Mouse (Mus musculus): ENCODE measurements around the gene Smpd4. TPM values are rescaled to one million over a fixed set of nuclear protein-coding genes. Genes with fewer than 3 reads are reported as not detected.

Gene Smpd4
- polyA plus RNA-seq, 1 experiment from 2014 or later = 39.8 TPM

DNA sequence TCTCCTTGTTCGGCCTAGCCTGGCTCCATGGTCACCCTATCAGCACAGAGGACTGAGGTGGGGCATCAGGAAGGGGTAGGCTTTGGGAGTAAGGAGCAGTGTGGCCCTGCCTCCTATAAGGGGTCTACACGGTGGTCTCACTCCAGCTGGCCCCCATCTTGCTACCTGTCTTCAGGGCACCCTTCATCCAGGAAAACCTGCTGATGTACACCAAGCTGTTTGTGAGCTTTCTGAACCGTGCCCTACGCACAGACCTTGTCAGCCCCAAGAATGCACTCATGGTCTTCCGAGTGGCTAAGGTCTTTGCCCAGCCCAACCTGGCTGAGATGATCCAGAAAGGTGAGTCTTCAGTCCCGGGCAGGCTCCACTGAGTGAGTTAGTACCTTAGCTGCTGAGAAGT is 20.8 kb downstream of the Smpd4 start:
- Histone ChIP-seq H3K27me3 (no peaks in the 10 kb centered on the region), H3K9ac (no peak overlapping the region), H3K27ac (no peak overlapping the region), H3K4me3 (no peak overlapping the region), H3K9me3 (no peaks in the 10 kb centered on the region), H3K4me2 (no peak overlapping the region), H3K36me3 (peaks cover 86% of the 10 kb centered on the region), H3K4me1 (no peaks in the 10 kb centered on the region)
- WGBS = 90% methylated on average over 6 of the region's 6 CpGs
- no peak for ATAC-seq (ENCODE audit: insufficient number of reproducible peaks, insufficient read depth, low FRiP score, low TSS enrichment, low read depth)

DNA sequence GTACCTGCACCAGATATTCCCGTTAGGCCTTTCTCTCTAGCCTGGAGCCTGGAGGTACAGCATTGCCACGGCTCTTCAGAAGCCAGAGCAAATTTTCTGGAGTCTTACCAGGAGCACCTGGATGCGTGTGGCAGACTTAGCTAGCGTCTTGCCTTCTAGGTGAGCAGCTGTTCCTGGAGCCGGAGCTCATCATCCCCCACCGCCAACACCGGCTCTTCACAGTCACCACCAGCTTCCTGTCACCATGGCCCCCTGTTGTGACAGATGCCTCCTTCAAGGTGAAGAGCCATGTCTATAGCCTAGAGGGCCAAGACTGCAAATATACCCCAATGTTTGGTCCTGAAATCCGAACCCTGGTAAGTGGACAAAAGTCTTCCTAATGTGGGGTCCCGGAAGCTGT is 21.6 kb downstream of the Smpd4 start:
- H3K4me3 ChIP-seq = no peak overlapping the region
- H3K9ac ChIP-seq = no peak overlapping the region
- H3K27ac ChIP-seq = no peak overlapping the region
- H3K36me3 ChIP-seq = peaks cover 79% of the 10 kb centered on the region
- no peaks in the 10 kb centered on the region for H3K9me3 ChIP-seq
- no peaks in the 10 kb centered on the region for H3K4me1 ChIP-seq
- WGBS = 91% methylated on average over 9 of the region's 9 CpGs
- ATAC-seq (ENCODE audit: insufficient number of reproducible peaks, insufficient read depth, low FRiP score, low TSS enrichment, low read depth) = no peak
- H3K4me2 ChIP-seq = no peak overlapping the region
- H3K27me3 ChIP-seq = no peaks in the 10 kb centered on the region

DNA sequence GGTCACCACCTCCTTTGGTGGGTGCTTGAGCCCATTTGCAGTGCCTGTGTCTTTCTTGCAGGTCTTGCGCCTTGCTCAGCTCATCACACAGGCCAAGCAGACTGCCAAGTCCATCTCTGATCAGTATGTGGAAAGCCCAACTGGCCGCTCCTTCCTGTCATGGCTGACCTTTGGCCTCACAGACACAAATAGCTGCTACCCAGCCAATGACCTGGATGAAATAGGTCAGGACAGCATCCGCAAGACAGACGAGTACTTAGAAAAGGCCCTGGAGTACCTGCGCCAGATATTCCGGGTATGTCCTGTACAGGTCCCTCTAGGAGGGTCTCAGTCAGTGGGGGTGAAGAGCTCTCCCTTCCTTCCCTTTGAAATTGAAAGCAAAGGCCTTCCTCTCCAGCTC is 22.1 kb downstream of the Smpd4 start:
- Histone ChIP-seq H3K4me1 (peaks cover 4% of the 10 kb centered on the region; the same call in 1 of the 2 replicates), H3K27me3 (no peaks in the 10 kb centered on the region), H3K9ac (no peak overlapping the region), H3K36me3 (peaks cover 74% of the 10 kb centered on the region), H3K27ac (no peak overlapping the region), H3K4me2 (no peak overlapping the region), H3K4me3 (no peak overlapping the region), H3K9me3 (no peaks in the 10 kb centered on the region)
- WGBS = 81% methylated on average over 6 of the region's 6 CpGs
- ATAC-seq (ENCODE audit: insufficient number of reproducible peaks, insufficient read depth, low FRiP score, low TSS enrichment, low read depth) = no peak

DNA sequence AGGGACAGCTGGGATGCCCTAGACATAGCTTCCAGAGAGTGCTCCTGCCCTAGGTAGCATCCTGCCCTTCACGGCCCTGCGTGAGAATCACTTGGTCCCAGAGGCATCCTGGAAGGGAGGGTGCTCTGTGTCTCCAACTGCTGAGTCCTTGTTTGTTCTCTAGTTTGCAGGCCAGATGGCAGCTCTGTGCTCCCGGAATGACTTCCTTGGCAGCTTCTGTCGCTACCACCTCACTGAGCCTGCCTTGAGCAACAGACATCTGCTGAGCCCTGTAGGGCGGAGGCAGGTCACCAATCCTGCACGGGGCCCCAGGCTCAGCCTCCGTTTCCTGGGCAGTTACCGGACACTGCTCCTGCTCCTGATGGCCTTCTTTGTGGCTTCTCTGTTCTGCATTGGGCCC is 23.2 kb downstream of the Smpd4 start:
- Histone ChIP-seq H3K9me3 (no peaks in the 10 kb centered on the region), H3K36me3 (peaks cover 64% of the 10 kb centered on the region), H3K27me3 (no peaks in the 10 kb centered on the region), H3K4me1 (peaks cover 10% of the 10 kb centered on the region), H3K9ac (no peak overlapping the region), H3K4me3 (no peak overlapping the region), H3K4me2 (no peak overlapping the region), H3K27ac (no peak overlapping the region)
- 87% methylated on average over 8 of the region's 8 CpGs for WGBS
- no peak for ATAC-seq (ENCODE audit: insufficient number of reproducible peaks, insufficient read depth, low FRiP score, low TSS enrichment, low read depth)

DNA sequence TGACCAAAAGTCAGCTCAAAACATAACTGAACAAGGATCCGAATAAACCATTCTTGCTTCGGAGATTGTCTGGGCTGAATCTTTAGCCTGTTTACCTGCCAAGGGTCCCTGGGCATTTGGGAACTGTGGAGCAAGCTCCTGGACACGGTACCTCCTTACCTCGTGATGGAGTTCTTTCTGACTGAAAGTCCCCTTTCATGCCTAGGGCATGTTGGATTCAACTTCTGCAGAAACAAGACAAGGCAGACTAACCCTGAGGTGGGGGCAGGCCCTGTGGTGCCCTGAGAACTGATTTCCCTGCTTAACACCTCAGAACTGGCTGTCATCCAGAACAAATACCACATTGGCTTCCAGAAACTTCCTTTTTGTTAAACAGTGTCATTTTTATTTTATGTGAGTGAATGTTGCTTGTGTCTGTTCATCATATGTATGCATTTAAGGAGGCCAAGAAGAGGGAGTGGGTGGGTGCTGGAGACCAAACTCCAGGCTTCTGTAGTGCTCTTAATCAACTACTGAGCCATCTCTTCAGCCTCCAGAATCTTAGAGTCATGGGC is 24.4 kb downstream of the Smpd4 start:
- H3K27ac ChIP-seq = no peak overlapping the region
- H3K36me3 ChIP-seq = peaks cover 59% of the 10 kb centered on the region
- no peak overlapping the region for H3K9ac ChIP-seq
- peaks cover 15% of the 10 kb centered on the region for H3K4me1 ChIP-seq
- WGBS = 92% methylated on average over 4 of the region's 4 CpGs
- no peak overlapping the region for H3K4me2 ChIP-seq
- no peak overlapping the region for H3K4me3 ChIP-seq
- ATAC-seq (ENCODE audit: insufficient number of reproducible peaks, insufficient read depth, low FRiP score, low TSS enrichment, low read depth) = no peak
- H3K9me3 ChIP-seq = no peaks in the 10 kb centered on the region
- no peaks in the 10 kb centered on the region for H3K27me3 ChIP-seq

- peak within 1 kb of the TSS; percentile 85 for H3K4me2 ChIP-seq
- H3K27ac ChIP-seq = peak within 1 kb of the TSS; percentile 72; the same call in 1 of the 2 replicates
- H3K4me1 ChIP-seq = peaks cover 15% of the 10 kb centered on the region
- WGBS = 3% methylated on average over 56 of the region's 65 CpGs
- H3K9ac ChIP-seq = peak within 1 kb of the TSS; percentile 73
- ATAC-seq (ENCODE audit: insufficient number of reproducible peaks, insufficient read depth, low FRiP score, low TSS enrichment, low read depth) = peak; percentile 90
- H3K36me3 ChIP-seq = peaks cover 58% of the 10 kb centered on the region
- H3K4me3 ChIP-seq = peak within 1 kb of the TSS; percentile 63
- no peaks in the 10 kb centered on the region for H3K27me3 ChIP-seq
- H3K9me3 ChIP-seq = no peaks in the 10 kb centered on the region
Measured at GRCm38 (mm10) chr16:17646310-17647114, 27.4 kb downstream of the Smpd4 start, which contains the start of gene Ccdc74a. Ccdc74a (plus strand) TSS chr16:17646470.

GRCm38 (mm10) chr16:17647156-17647555 is 28.0 kb downstream of the Smpd4 start:
- Histone ChIP-seq H3K27me3 (no peaks in the 10 kb centered on the region), H3K9ac (peak overlapping the region; percentile 73), H3K4me3 (peak overlapping the region; percentile 63), H3K4me1 (peaks cover 15% of the 10 kb centered on the region), H3K27ac (no peak overlapping the region), H3K9me3 (no peaks in the 10 kb centered on the region), H3K36me3 (peaks cover 60% of the 10 kb centered on the region), H3K4me2 (peak overlapping the region; percentile 85)
- WGBS = 13% methylated on average over 1 of the region's 1 CpGs
- no peak for ATAC-seq (ENCODE audit: insufficient number of reproducible peaks, insufficient read depth, low FRiP score, low TSS enrichment, low read depth)

DNA sequence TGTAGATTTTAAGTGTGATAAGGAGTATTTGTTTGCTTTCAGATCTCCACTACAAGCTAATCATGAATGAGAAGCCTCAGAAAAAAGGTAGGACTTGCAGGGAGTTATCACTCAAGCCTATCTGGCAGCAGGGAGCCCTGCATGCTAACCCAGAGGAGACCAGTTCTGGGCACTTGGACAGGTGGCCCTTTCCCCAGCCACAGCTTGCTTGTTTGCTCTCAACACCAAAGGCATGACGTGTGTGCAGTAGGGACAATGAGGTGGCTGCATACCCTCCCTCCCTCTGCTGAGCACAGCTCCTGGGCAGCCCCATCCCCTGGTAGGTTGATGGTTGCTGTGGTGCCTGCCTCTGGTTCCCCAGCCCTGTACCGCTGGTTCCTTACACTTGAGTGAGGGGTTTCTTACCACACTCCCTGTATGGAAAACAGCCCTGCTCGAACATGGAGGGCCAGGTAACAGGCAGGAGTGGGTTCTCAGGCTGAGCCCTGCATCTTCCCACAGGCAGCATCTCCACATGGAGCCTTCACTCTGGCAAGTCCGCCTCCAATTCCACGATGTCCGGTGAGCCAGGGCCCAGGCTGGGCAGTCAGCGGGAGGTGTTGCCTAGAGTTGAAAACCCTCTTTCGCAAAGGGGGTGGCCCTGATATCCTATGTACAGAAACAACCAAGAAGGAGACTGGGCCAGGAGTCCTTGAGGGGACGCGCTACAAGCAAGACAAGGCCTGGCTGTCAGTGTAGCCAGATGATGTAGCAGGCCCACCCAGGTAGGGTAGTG is 28.6 kb downstream of the Smpd4 start:
- Histone ChIP-seq H3K4me1 (peaks cover 15% of the 10 kb centered on the region), H3K9ac (no peak overlapping the region), H3K9me3 (no peaks in the 10 kb centered on the region), H3K36me3 (peaks cover 60% of the 10 kb centered on the region), H3K4me2 (peak overlapping the region; percentile 85), H3K27ac (no peak overlapping the region), H3K4me3 (no peak overlapping the region), H3K27me3 (no peaks in the 10 kb centered on the region)
- ATAC-seq (ENCODE audit: insufficient number of reproducible peaks, insufficient read depth, low FRiP score, low TSS enrichment, low read depth) = no peak
- WGBS = 90% methylated on average over 10 of the region's 10 CpGs

DNA sequence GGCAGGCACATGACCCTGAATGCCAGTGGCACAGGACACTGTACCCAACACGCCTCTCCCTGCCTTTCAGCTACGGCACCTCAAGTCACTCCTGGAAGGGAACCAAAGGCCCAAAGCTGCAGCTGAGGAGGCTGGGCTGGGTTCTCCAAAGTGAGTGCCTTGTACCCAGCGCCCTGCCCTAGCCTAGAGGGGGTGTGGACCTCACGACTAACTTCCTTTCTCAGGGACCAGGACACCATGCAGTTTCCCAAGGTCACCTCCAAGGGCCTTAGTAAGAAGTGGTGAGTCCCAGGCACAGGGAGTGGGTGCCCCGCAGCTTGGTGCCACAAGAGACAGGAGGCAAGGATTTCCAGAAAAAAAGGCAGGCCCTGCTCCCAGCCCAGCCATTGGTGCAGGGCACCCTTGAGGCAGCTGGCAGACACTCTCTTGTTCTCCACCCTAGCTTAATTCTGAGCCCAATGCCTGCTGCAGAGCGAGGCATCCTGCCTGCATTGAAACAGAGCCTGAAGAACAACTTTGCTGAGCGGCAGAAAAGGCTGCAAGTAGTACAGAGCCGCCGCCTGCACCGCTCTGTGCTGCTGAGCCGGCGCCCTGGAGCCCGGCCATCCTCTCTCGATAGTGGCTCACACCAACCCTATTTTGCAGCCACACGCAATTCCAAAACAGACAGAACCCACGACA is 30.9 kb downstream of the Smpd4 start:
- WGBS = 89% methylated on average over 16 of the region's 16 CpGs
- ATAC-seq (ENCODE audit: insufficient number of reproducible peaks, insufficient read depth, low FRiP score, low TSS enrichment, low read depth) = no peak
- Histone ChIP-seq H3K27me3 (no peaks in the 10 kb centered on the region), H3K9ac (no peak overlapping the region), H3K4me3 (no peak overlapping the region), H3K9me3 (no peaks in the 10 kb centered on the region), H3K4me1 (peaks cover 15% of the 10 kb centered on the region), H3K27ac (no peak overlapping the region), H3K4me2 (no peak overlapping the region), H3K36me3 (peaks cover 72% of the 10 kb centered on the region)

- Histone ChIP-seq H3K4me2 (no peak overlapping the region), H3K36me3 (peaks cover 78% of the 10 kb centered on the region), H3K9ac (no peak overlapping the region), H3K9me3 (no peaks in the 10 kb centered on the region), H3K4me1 (peaks cover 15% of the 10 kb centered on the region), H3K27me3 (no peaks in the 10 kb centered on the region), H3K4me3 (no peak overlapping the region), H3K27ac (no peak overlapping the region)
- no peak for ATAC-seq (ENCODE audit: insufficient number of reproducible peaks, insufficient read depth, low FRiP score, low TSS enrichment, low read depth)
- WGBS = 97% methylated on average over 1 of the region's 1 CpGs
Measured at GRCm38 (mm10) chr16:17650711-17651110, 31.6 kb downstream of the Smpd4 start.

DNA sequence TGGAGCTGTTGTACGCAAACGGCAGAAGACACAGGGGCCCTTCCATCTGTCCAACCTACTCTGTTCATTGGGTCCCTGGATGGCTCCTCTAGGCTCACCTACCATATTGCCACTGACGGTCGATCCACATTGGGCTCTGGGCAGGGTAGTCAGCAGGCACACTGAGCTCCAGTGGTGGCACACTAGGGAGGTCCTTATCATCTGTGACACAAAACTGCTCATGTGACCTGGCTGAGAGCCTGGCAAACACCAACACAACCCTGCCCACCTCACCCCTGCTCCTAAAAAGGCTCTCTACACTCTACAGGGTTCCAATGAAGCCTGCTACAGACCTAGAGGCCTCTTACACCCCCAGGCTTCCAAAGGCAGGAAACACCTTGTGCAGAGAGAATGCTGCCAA is 33.5 kb downstream of the Smpd4 start:
- no peak for ATAC-seq (ENCODE audit: insufficient number of reproducible peaks, insufficient read depth, low FRiP score, low TSS enrichment, low read depth)
- Histone ChIP-seq H3K4me1 (peaks cover 2% of the 10 kb centered on the region; the same call in 1 of the 2 replicates), H3K4me2 (no peak overlapping the region), H3K9me3 (no peaks in the 10 kb centered on the region), H3K36me3 (peaks cover 94% of the 10 kb centered on the region), H3K27me3 (no peaks in the 10 kb centered on the region), H3K4me3 (no peak overlapping the region), H3K9ac (no peak overlapping the region), H3K27ac (no peak overlapping the region)
- 92% methylated on average over 4 of the region's 4 CpGs for WGBS

Data from embryonic facial prominence, embryonic 13.5 days (tissue).